Mouse (Mus musculus) heart, embryonic 16.5 days (tissue): Measurements from ENCODE around the gene 1300017J02Rik. TPM values are rescaled to one million over a fixed set of nuclear protein-coding genes. Genes with fewer than 3 reads are reported as not detected.

Experiments used
- ATAC-seq: fragments of 200-750 bp; cut with Nextera tagmentation; replicated peaks from 2 replicates; pipeline ENCODE4 v1.8.0; 2017; ENCODE audit warnings: moderate number of reproducible peaks; ENCODE audit not compliant: insufficient read depth, low FRiP score; ENCODE audit errors: extremely low read depth
- H3K27ac ChIP-seq: fragments of 300-500 bp; sonication (generic); 2 replicates; pipeline ENCODE4 v1.5.1; 2014; ENCODE audit warnings: mild to moderate bottlenecking, low read length, control low read depth, moderate library complexity
- H3K27me3 ChIP-seq: fragments of 300-500 bp; sonication (generic); 2 replicates; pipeline ENCODE4 v1.6.1; 2014; ENCODE audit warnings: low read length, mixed read lengths; ENCODE audit not compliant: control insufficient read depth, insufficient read depth
- H3K36me3 ChIP-seq: fragments of 300-500 bp; sonication (generic); 2 replicates; pipeline ENCODE4 v1.6.1; 2014; ENCODE audit not compliant: control insufficient read depth, insufficient read depth
- H3K4me1 ChIP-seq: fragments of 300-500 bp; sonication (generic); 2 replicates; pipeline ENCODE4 v1.6.1; 2014; ENCODE audit warnings: low read length, mixed read lengths; ENCODE audit not compliant: control insufficient read depth, insufficient read depth
- H3K4me2 ChIP-seq: fragments of 300-500 bp; sonication (generic); 2 replicates; pipeline ENCODE4 v1.6.1; 2014; ENCODE audit warnings: low read depth, mild to moderate bottlenecking, control low read depth, low read length
- H3K4me3 ChIP-seq: fragments of 300-500 bp; sonication (generic); 2 replicates; pipeline ENCODE4 v1.5.1; 2014; ENCODE audit warnings: mild to moderate bottlenecking, control low read depth, low read length
- H3K9ac ChIP-seq: fragments of 300-500 bp; sonication (generic); 2 replicates; pipeline ENCODE4 v1.6.1; 2014; ENCODE audit warnings: low read length, control low read depth
- H3K9me3 ChIP-seq: fragments of 300-500 bp; sonication (generic); replicated peaks from 2 replicates; pipeline ENCODE4 v1.6.1; 2016; ENCODE audit warnings: low read length; ENCODE audit not compliant: control insufficient read depth
- WGBS: fragments of 180-500 bp; shearing (Covaris S2); extraction: QIAGEN DNeasy Blood & Tissue Kit; methylation state at CpG from one replicate; pipeline ENCODE4 v1.1.7; 2014; 5-methylcytosine and 5-hydroxymethylcytosine counted together
- polyA plus RNA-seq: library from polyadenylated mRNA; unstranded; fragments of >200 nt; fragmentation: Nextera tagmentation; extraction: Ambion mirVana; gene quantifications from 2 replicates; pipeline ENCODE4 v1.2.1, GENCODE M21; 2015

1300017J02Rik gene
- polyA plus RNA-seq, 1 experiment from 2014 or later, result 1.0 TPM

- no peak overlapping the region for H3K27ac ChIP-seq
- H3K27me3 ChIP-seq, result no peaks in the 10 kb centered on the region
- WGBS, result 85% methylated on average over 6 of the region's 6 CpGs
- H3K4me2 ChIP-seq, result no peak overlapping the region
- H3K9ac ChIP-seq, result no peak overlapping the region
- peaks cover 39% of the 10 kb centered on the region for H3K36me3 ChIP-seq
- H3K4me1 ChIP-seq, result peaks cover 12% of the 10 kb centered on the region
- no peak overlapping the region for H3K4me3 ChIP-seq
- no peak for ATAC-seq
- no peaks in the 10 kb centered on the region for H3K9me3 ChIP-seq
These were observed 5.0 kb upstream of the 1300017J02Rik start for GRCm38 (mm10) chr9:103309832-103310231.

DNA sequence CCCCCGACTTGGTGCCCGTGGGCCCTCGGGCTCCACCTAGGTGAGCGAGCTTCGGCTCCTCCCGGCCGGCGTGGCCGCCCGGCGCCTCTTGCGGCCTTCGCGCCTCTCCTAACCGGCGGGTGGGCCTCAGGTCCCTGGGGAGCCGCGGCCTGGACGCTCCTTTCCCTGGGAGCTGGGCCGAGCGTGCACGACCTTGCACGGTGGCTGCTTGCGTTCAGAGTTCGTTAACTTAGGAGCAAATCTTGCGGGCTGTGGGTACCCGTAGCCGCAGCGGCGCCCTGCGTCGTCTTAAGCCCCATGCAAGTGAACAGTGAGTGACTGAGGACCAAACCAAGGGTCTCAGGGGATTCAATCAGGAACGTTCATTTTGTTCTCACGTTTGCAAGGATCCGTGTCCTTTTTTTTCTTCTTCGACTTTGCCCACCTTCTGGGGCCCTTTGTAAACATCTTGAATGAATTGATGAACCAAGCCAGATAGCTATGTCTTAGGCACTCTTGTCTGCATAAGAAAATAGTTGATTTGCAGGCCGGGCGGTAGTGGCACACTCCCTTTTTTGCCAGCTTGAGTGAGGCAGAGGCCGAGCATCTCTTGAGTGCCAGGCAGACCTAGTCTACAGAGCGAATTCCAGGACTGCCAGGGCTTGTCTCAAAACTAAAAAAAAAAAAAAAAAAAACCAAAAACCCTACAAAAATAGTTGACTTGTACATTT, 605 bp upstream of the 1300017J02Rik start:
- H3K9me3 ChIP-seq, result no peaks in the 10 kb centered on the region
- H3K36me3 ChIP-seq, result peaks cover 15% of the 10 kb centered on the region
- H3K4me3 ChIP-seq, result peak overlapping the region; percentile 96
- peak overlapping the region; percentile 91 for H3K9ac ChIP-seq
- peak; percentile 35 for ATAC-seq
- H3K27ac ChIP-seq, result peak overlapping the region; percentile 76
- WGBS, result under 1% methylated on average over 40 of the region's 40 CpGs
- H3K4me2 ChIP-seq, result peak overlapping the region; percentile 85
- no peaks in the 10 kb centered on the region for H3K27me3 ChIP-seq
- H3K4me1 ChIP-seq, result peaks cover 14% of the 10 kb centered on the region

- peaks cover 14% of the 10 kb centered on the region for H3K4me1 ChIP-seq
- H3K4me2 ChIP-seq, result no peak overlapping the region
- ATAC-seq, result no peak
- no peaks in the 10 kb centered on the region for H3K36me3 ChIP-seq
- H3K4me3 ChIP-seq, result no peak overlapping the region
- no peak overlapping the region for H3K9ac ChIP-seq
- no peaks in the 10 kb centered on the region for H3K27me3 ChIP-seq
- no peak overlapping the region for H3K27ac ChIP-seq
- no peaks in the 10 kb centered on the region for H3K9me3 ChIP-seq
- WGBS, result 49% methylated on average over 3 of the region's 3 CpGs
These were observed 2.2 kb downstream of the 1300017J02Rik start for GRCm38 (mm10) chr9:103302666-103303065.

- H3K9ac ChIP-seq, result no peak overlapping the region
- peaks cover 14% of the 10 kb centered on the region for H3K4me1 ChIP-seq
- no peak overlapping the region for H3K27ac ChIP-seq
- no peaks in the 10 kb centered on the region for H3K9me3 ChIP-seq
- H3K4me3 ChIP-seq, result no peak overlapping the region
- no peak overlapping the region for H3K4me2 ChIP-seq
- ATAC-seq, result no peak
- no peaks in the 10 kb centered on the region for H3K36me3 ChIP-seq
- H3K27me3 ChIP-seq, result no peaks in the 10 kb centered on the region
- WGBS, result 57% methylated on average over 4 of the region's 4 CpGs
These were observed 2.6 kb downstream of the 1300017J02Rik start for GRCm38 (mm10) chr9:103302239-103302638.

- no peak for ATAC-seq
- Histone ChIP-seq H3K27ac (no peak overlapping the region), H3K9me3 (no peaks in the 10 kb centered on the region), H3K36me3 (no peaks in the 10 kb centered on the region), H3K27me3 (no peaks in the 10 kb centered on the region), H3K4me2 (no peak overlapping the region), H3K4me3 (no peak overlapping the region), H3K4me1 (peaks cover 6% of the 10 kb centered on the region; the same call in 1 of the 2 replicates), H3K9ac (no peak overlapping the region)
- 85% methylated on average over 8 of the region's 8 CpGs for WGBS
These were observed 3.8 kb downstream of the 1300017J02Rik start for GRCm38 (mm10) chr9:103301086-103301485.

DNA sequence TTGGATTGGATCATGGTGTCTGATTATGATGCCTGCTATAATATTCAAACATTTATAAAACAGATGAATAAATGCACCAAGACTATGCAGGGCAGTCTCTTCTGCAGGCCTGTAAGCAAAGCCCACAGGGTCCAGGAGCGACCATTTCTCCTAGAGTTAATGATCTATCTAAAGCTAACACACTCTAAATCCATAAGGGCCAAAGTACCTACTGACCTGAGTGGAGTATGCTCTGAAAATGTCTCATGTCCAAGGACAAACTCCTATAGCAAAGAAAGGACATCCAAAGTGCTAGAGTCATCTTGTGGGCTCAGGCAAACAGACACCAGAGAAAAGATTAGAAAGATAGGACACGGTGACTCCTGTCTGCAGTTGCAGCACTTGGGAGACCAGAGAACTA, 10.4 kb downstream of the 1300017J02Rik start:
- H3K9ac ChIP-seq, result no peak overlapping the region
- no peak for ATAC-seq
- 67% methylated on average over 2 of the region's 2 CpGs for WGBS
- H3K4me2 ChIP-seq, result no peak overlapping the region
- H3K4me1 ChIP-seq, result no peaks in the 10 kb centered on the region
- H3K27me3 ChIP-seq, result no peaks in the 10 kb centered on the region
- no peaks in the 10 kb centered on the region for H3K36me3 ChIP-seq
- no peak overlapping the region for H3K27ac ChIP-seq
- no peaks in the 10 kb centered on the region for H3K9me3 ChIP-seq
- H3K4me3 ChIP-seq, result no peak overlapping the region

- ATAC-seq, result no peak
- Histone ChIP-seq H3K4me1 (no peaks in the 10 kb centered on the region), H3K9me3 (no peaks in the 10 kb centered on the region), H3K27me3 (no peaks in the 10 kb centered on the region), H3K36me3 (no peaks in the 10 kb centered on the region), H3K27ac (no peak overlapping the region), H3K4me3 (no peak overlapping the region), H3K9ac (no peak overlapping the region), H3K4me2 (no peak overlapping the region)
- WGBS, result 63% methylated on average over 13 of the region's 13 CpGs
These were observed 16.2 kb downstream of the 1300017J02Rik start for GRCm38 (mm10) chr9:103288489-103289180.

GRCm38 (mm10) chr9:103287840-103288488, 16.9 kb downstream of the 1300017J02Rik start:
- H3K27me3 ChIP-seq, result no peaks in the 10 kb centered on the region
- no peak overlapping the region for H3K9ac ChIP-seq
- WGBS, result 63% methylated on average over 19 of the region's 19 CpGs
- no peak overlapping the region for H3K27ac ChIP-seq
- no peaks in the 10 kb centered on the region for H3K4me1 ChIP-seq
- H3K4me2 ChIP-seq, result no peak overlapping the region
- no peaks in the 10 kb centered on the region for H3K36me3 ChIP-seq
- H3K4me3 ChIP-seq, result no peak overlapping the region
- H3K9me3 ChIP-seq, result no peaks in the 10 kb centered on the region
- no peak for ATAC-seq

DNA sequence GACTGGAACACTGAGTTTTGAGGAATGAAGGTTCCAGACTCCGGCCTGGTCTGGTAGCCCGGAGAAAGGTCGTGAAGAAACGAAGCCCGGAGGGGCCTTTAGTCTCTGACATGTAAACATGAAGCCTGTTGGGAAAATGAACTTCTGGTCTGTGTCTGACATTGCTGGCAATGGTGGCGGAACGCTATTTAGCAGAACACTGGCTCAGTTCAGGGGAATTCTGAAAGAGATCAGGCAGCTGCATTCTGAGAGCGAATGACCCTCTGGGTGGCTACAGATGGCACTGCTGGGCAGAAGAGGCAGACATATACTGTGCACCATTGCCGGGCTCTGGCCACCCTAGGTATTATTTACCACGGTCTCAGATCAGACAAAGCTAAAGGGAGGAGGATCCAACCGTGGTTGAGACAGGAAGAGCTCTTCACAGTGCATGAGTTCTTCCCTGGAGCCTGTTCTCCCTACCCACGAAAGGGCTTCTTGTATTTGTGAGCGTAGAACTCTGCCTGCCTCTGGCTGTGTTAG, 17.9 kb downstream of the 1300017J02Rik start:
- Histone ChIP-seq H3K4me1 (no peaks in the 10 kb centered on the region), H3K9me3 (no peaks in the 10 kb centered on the region), H3K9ac (no peak overlapping the region), H3K27ac (no peak overlapping the region), H3K27me3 (no peaks in the 10 kb centered on the region), H3K4me2 (no peak overlapping the region), H3K4me3 (no peak overlapping the region), H3K36me3 (no peaks in the 10 kb centered on the region)
- WGBS, result 71% methylated on average over 13 of the region's 13 CpGs
- ATAC-seq, result no peak
